Mouse (Mus musculus) stomach, embryonic 16.5 days (tissue): Measurements from ENCODE around the gene Galc. TPM values are rescaled to one million over a fixed set of nuclear protein-coding genes. Genes with fewer than 3 reads are reported as not detected.

ENCODE experiments used
- ATAC-seq: fragments of 200-750 bp; cut with Nextera tagmentation; 2 replicates; pipeline ENCODE4 v1.8.0; 2017; ENCODE audit warnings: moderate number of reproducible peaks, moderate TSS enrichment; ENCODE audit not compliant: insufficient read depth, low FRiP score
- H3K27ac ChIP-seq: fragments of 300-500 bp; sonication (generic); 2 replicates; pipeline ENCODE4 v1.5.1; 2014; ENCODE audit warnings: low read length
- H3K27me3 ChIP-seq: fragments of 300-500 bp; sonication (generic); 2 replicates; pipeline ENCODE4 v1.6.1; 2014; ENCODE audit warnings: low read length, control low read depth, mixed read lengths; ENCODE audit not compliant: control insufficient read depth, insufficient read depth
- H3K36me3 ChIP-seq: fragments of 300-500 bp; sonication (generic); 2 replicates; pipeline ENCODE4 v1.6.1; 2014; ENCODE audit warnings: low read length; ENCODE audit not compliant: control insufficient read depth, insufficient read depth
- H3K4me1 ChIP-seq: fragments of 300-500 bp; sonication (generic); 2 replicates; pipeline ENCODE4 v1.6.1; 2014; ENCODE audit warnings: low read length, control low read depth, mixed read lengths; ENCODE audit not compliant: control insufficient read depth, insufficient read depth
- H3K4me2 ChIP-seq: fragments of 300-500 bp; sonication (generic); 2 replicates; pipeline ENCODE4 v1.6.1; 2014; ENCODE audit warnings: low read depth, low read length, mixed read lengths
- H3K4me3 ChIP-seq: fragments of 300-500 bp; sonication (generic); replicated peaks from 2 replicates; pipeline ENCODE4 v1.5.1; 2014; ENCODE audit warnings: mild to moderate bottlenecking, low read length
- H3K9ac ChIP-seq: fragments of 300-500 bp; sonication (generic); 2 replicates; pipeline ENCODE4 v1.6.1; 2014; ENCODE audit warnings: low read length
- H3K9me3 ChIP-seq: fragments of 300-500 bp; sonication (generic); replicated peaks from 2 replicates; pipeline ENCODE4 v1.6.1; 2016; ENCODE audit warnings: low read length, control low read depth; ENCODE audit not compliant: control insufficient read depth
- WGBS: fragments of 180-500 bp; shearing (Covaris S2); extraction: QIAGEN DNeasy Blood & Tissue Kit; methylation state at CpG from one replicate; pipeline ENCODE4 v1.1.7; 2014; 5-methylcytosine and 5-hydroxymethylcytosine counted together
- polyA plus RNA-seq: library from polyadenylated mRNA; unstranded; fragments of >200 nt; fragmentation: Nextera tagmentation; extraction: Ambion mirVana; gene quantifications from 2 replicates; pipeline ENCODE4 v1.2.1, GENCODE M21; 2015

Galc gene
- polyA plus RNA-seq, 1 experiment from 2014 or later: 6.6 TPM

DNA sequence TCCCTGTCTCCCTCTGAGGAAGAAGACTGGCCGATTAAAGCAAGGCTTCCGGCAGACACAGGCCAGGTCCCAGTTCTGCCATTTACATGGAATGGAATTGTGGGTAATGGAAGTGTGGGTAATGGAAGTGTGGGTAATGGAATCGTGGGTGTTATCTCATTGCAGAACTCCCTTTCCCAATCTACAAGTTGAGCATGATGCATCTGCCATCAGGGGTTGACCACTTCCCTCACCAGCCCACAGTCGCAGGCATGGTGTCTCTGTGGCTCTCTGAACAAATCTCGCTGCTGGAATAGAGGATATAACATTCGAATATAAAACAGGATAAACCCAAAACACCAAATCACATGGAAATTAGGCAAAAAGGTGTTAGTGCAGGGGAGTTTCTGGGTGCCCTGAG, 48.8 kb downstream of the Galc start:
- H3K4me1 ChIP-seq: no peaks in the 10 kb centered on the region
- H3K36me3 ChIP-seq: no peaks in the 10 kb centered on the region
- whole genome bisulfite sequencing: 83% methylated on average over 6 of the region's 6 CpGs
- no peak overlapping the region for H3K27ac ChIP-seq
- no peak overlapping the region for H3K4me2 ChIP-seq
- H3K9me3 ChIP-seq: no peaks in the 10 kb centered on the region
- no peak for ATAC-seq
- H3K27me3 ChIP-seq: no peaks in the 10 kb centered on the region
- H3K4me3 ChIP-seq: no peak overlapping the region
- no peak overlapping the region for H3K9ac ChIP-seq

DNA sequence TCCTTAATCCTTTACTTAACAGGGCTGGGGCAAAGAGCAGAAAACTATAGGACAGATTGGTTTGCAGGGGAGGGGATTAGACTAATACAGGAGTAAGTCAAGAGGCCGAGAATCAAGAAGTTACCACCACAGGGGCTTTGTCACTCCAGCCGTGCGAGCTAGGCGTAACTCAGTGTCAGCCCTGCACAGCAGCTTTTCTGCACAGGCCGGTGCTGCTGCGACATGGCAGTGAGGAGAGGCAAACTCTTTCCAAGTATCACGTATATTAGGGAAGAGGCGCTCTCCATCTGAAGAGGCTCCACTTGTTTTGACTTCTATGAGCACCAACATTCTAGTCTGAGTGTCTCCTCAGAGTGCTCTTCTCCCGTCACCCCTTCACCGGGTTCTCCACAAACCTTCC, 51.2 kb downstream of the Galc start:
- 87% methylated on average over 10 of the region's 10 CpGs for WGBS
- no peak overlapping the region for H3K9ac ChIP-seq
- no peak for ATAC-seq

DNA sequence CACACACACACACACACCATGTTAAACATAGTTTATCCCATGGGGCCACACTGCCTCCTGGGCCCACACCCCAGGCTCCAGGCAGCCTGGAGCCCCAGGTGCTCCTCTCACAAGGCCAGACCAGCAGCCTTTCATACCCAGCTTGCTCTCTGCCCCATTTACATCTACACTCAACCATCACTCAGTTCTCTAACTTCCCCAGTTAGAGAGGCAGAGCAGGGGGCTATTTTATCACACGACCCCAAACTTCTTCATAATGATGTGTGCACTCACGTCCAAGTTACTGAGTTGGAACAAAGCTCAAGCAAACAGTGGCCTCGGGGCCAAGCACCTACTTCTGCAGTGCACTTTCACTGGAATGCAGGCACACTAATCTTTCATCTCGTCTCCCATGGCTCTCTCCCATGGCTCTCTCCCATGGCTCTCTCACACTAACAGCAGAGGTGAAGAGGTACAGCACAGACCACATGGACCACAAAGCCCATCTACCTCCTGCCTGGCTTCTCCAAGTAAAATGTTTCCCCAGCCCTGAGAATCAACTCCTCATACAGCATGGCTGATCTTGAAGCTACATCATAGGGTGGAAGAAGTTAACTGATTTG, 53.7 kb downstream of the Galc start:
- no peaks in the 10 kb centered on the region for H3K4me1 ChIP-seq
- no peaks in the 10 kb centered on the region for H3K36me3 ChIP-seq
- H3K4me3 ChIP-seq: no peak overlapping the region
- H3K9ac ChIP-seq: no peak overlapping the region
- H3K27ac ChIP-seq: no peak overlapping the region
- no peak overlapping the region for H3K4me2 ChIP-seq
- no peaks in the 10 kb centered on the region for H3K9me3 ChIP-seq
- WGBS: 51% methylated on average over 4 of the region's 4 CpGs
- H3K27me3 ChIP-seq: no peaks in the 10 kb centered on the region
- ATAC-seq: no peak

More for the DNA sequence above, 51.2 kb downstream of the Galc start:
- Histone ChIP-seq H3K4me3 (no peak overlapping the region), H3K9me3 (no peaks in the 10 kb centered on the region), H3K4me1 (no peaks in the 10 kb centered on the region), H3K27me3 (no peaks in the 10 kb centered on the region), H3K27ac (no peak overlapping the region), H3K36me3 (no peaks in the 10 kb centered on the region), H3K4me2 (no peak overlapping the region)

DNA sequence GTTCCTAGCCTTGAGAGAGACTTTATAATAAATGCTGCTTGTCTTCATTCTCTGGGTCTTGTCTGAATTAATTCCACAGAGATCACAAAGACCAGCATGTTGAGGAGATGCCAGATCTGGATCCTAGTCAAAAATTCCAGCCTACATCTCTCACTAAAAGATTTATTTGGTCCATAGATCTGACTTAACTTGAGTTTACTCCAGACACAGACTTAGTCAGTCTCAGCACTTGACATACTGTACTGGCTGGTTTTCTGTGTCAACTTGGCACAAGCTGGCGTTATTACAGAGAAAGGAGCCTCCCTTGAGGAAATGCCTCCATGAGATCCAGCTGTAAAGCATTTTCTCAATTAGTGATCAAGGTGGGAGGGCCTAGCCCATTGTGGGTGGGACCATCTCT, 61.9 kb downstream of the Galc start:
- Histone ChIP-seq H3K27me3 (no peaks in the 10 kb centered on the region), H3K9me3 (no peaks in the 10 kb centered on the region), H3K36me3 (no peaks in the 10 kb centered on the region), H3K4me2 (no peak overlapping the region), H3K9ac (no peak overlapping the region), H3K4me3 (no peak overlapping the region), H3K27ac (no peak overlapping the region), H3K4me1 (no peaks in the 10 kb centered on the region)
- WGBS: 68% methylated on average over 1 of the region's 1 CpGs
- no peak for ATAC-seq

DNA sequence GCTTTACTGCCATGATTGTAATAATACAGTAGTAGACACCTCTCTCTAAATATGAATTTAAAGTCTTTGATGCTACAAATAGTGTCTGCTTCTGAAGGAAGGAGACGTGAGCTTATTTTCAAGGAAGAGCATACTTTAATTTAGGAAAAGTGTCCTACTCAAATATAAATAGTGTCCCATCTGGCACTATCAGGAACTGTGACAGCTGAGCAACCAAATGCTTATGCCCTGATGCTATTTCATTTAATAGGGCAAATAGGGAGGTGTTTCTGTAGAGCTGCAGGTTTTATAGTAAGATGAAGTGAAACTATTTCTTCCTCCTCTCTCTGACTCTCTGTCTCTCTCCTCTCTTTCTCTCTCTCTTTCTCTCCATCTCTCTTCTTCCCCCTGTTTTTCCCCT, 69.1 kb downstream of the Galc start:
- H3K9ac ChIP-seq: no peak overlapping the region
- H3K4me1 ChIP-seq: no peaks in the 10 kb centered on the region
- WGBS: 77% methylated on average over 1 of the region's 1 CpGs
- H3K9me3 ChIP-seq: no peaks in the 10 kb centered on the region
- no peak overlapping the region for H3K4me3 ChIP-seq
- H3K36me3 ChIP-seq: no peaks in the 10 kb centered on the region
- H3K4me2 ChIP-seq: no peak overlapping the region
- H3K27ac ChIP-seq: no peak overlapping the region
- H3K27me3 ChIP-seq: no peaks in the 10 kb centered on the region
- no peak for ATAC-seq

DNA sequence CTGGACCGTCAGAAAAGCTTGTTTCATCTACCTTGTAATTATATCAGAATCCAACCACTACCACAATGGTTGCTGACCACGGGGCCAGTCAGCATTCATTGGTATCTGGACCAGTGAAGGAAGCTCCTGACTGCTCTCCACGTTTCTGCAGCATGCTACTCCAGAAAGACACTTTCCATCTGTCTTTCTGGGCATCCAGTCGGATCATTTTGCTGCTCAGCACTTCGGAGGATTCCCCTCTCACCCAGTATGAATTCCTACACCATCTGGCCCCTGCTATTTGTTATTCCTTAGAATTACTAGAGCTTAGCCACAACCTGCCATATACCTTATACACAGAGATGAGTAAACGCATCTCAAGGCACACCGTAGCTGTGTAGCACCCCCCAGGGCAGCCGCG, 70.2 kb downstream of the Galc start:
- no peaks in the 10 kb centered on the region for H3K9me3 ChIP-seq
- H3K27me3 ChIP-seq: no peaks in the 10 kb centered on the region
- 68% methylated on average over 9 of the region's 9 CpGs for WGBS
- H3K4me1 ChIP-seq: no peaks in the 10 kb centered on the region
- H3K9ac ChIP-seq: no peak overlapping the region
- H3K27ac ChIP-seq: no peak overlapping the region
- no peaks in the 10 kb centered on the region for H3K36me3 ChIP-seq
- H3K4me3 ChIP-seq: no peak overlapping the region
- ATAC-seq: no peak
- H3K4me2 ChIP-seq: no peak overlapping the region

DNA sequence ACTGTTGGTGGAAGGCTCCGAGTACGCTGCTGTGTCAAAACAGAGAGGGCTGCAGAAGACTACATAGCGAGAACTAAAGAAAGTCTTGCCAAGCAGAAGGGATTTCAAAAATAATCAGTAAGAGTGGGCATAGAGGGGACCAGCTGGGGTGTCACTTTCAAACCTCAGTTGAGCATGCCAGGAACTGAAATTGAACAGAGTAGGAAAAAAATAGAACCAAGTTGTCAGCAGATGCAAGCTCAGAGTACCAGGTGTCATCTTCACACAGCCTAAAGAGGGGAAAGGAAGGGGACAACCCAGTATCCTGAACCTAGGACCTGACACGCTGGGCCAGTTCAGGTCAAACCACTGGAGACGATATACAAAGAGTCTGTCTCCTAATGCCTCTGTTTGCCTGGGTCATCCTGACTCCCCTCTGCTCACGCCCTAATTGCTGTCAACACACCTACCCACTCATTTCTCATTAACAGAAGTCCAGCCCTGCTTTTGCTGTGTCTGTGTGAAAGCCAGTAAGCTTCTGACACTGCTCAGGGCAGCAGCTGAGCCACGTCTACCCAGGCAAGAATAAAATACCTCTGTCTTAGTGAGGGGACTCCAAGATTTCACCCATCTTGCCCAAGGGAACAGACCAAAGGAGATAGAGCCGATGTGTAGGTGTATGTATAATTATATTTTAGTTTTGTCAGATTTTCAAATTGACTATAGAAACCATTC, 71.9 kb downstream of the Galc start:
- ATAC-seq: no peak

DNA sequence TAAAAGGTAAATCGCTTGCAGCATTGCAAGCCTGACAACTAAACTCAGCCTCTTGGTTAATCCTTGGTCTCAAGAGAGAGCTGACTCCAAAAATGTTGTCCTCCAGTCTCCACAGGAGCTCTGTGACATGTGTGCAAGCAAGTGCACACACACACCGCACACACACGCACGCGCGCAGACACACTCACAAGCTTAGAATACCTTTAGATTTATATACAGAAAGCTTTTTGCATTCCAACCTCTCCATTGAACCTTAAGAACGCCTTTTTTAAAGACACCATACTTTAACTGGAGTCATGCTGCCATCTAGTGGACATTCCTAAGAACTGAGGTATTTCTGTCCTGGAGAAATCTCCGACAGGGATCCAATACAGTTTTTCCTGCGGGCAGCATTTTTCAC, 77.5 kb downstream of the Galc start:
- H3K36me3 ChIP-seq: no peaks in the 10 kb centered on the region
- H3K4me2 ChIP-seq: peak overlapping the region; percentile 17; the same call in 1 of the 2 replicates
- peaks cover 4% of the 10 kb centered on the region; the same call in 1 of the 2 replicates for H3K27me3 ChIP-seq
- ATAC-seq: no peak
- no peaks in the 10 kb centered on the region for H3K4me1 ChIP-seq
- WGBS: 15% methylated on average over 9 of the region's 9 CpGs
- H3K9me3 ChIP-seq: no peaks in the 10 kb centered on the region
- H3K4me3 ChIP-seq: no peak overlapping the region
- H3K27ac ChIP-seq: no peak overlapping the region
- H3K9ac ChIP-seq: no peak overlapping the region

More for the DNA sequence above, 71.9 kb downstream of the Galc start:
- Histone ChIP-seq H3K9me3 (no peaks in the 10 kb centered on the region), H3K27me3 (peaks cover under 1% of the 10 kb centered on the region; the same call in 1 of the 2 replicates), H3K27ac (no peak overlapping the region), H3K36me3 (no peaks in the 10 kb centered on the region), H3K4me2 (no peak overlapping the region), H3K4me3 (no peak overlapping the region), H3K4me1 (no peaks in the 10 kb centered on the region), H3K9ac (no peak overlapping the region)
- WGBS: 56% methylated on average over 8 of the region's 8 CpGs

GRCm38 (mm10) chr12:98180807-98181206, 78.5 kb downstream of the Galc start:
- Histone ChIP-seq H3K27ac (no peak overlapping the region), H3K9ac (no peak overlapping the region), H3K27me3 (peaks cover 4% of the 10 kb centered on the region; the same call in 1 of the 2 replicates), H3K9me3 (no peaks in the 10 kb centered on the region), H3K36me3 (no peaks in the 10 kb centered on the region), H3K4me1 (no peaks in the 10 kb centered on the region), H3K4me3 (no peak overlapping the region), H3K4me2 (no peak overlapping the region)
- no peak for ATAC-seq
- WGBS: 85% methylated on average over 6 of the region's 6 CpGs
